Mouse (Mus musculus) thymus, postnatal 4 days (tissue): Measurements from ENCODE around the gene Mcm3ap.

ENCODE experiments used
- DNase-seq: peaks from one replicate; pipeline ENCODE4 v3.0.0; 2021

Gene Mcm3ap

GRCm38 (mm10) chr10:76496366-76496765 lies 27.6 kb downstream of the Mcm3ap start:
- no peak for DNase-seq

GRCm38 (mm10) chr10:76497522-76497921 lies 28.8 kb downstream of the Mcm3ap start:
- DNase-seq, result no peak

- no peak for DNase-seq
Observed at GRCm38 (mm10) chr10:76504271-76504943, 35.7 kb downstream of the Mcm3ap start.

GRCm38 (mm10) chr10:76505865-76506264 lies 37.1 kb downstream of the Mcm3ap start:
- no peak for DNase-seq

- peak; percentile 95 for DNase-seq
Observed at GRCm38 (mm10) chr10:76512965-76513583, 44.3 kb downstream of the Mcm3ap start.

GRCm38 (mm10) chr10:76530922-76531321 lies 62.2 kb downstream of the Mcm3ap start:
- no peak for DNase-seq

- DNase-seq, result peak; percentile 98
Observed at GRCm38 (mm10) chr10:76531375-76531774, 62.6 kb downstream of the Mcm3ap start, which contains the start of gene Lss. Gene Lss (plus strand): TSS chr10:76531588.

GRCm38 (mm10) chr10:76531828-76532227 lies 63.1 kb downstream of the Mcm3ap start:
- no peak for DNase-seq

GRCm38 (mm10) chr10:76535526-76535925 lies 66.8 kb downstream of the Mcm3ap start:
- DNase-seq, result no peak

- no peak for DNase-seq
Observed at GRCm38 (mm10) chr10:76537619-76538018, 68.9 kb downstream of the Mcm3ap start.

- DNase-seq, result no peak
Observed at GRCm38 (mm10) chr10:76541336-76542085, 72.8 kb downstream of the Mcm3ap start.

GRCm38 (mm10) chr10:76542636-76543375 lies 74.1 kb downstream of the Mcm3ap start:
- peak; percentile 48 for DNase-seq

GRCm38 (mm10) chr10:76546566-76546965 lies 77.8 kb downstream of the Mcm3ap start:
- DNase-seq, result no peak

GRCm38 (mm10) chr10:76548218-76548617 lies 79.5 kb downstream of the Mcm3ap start:
- no peak for DNase-seq

- peak; percentile 34 for DNase-seq
Observed at GRCm38 (mm10) chr10:76550458-76550857, 81.7 kb downstream of the Mcm3ap start.

- no peak for DNase-seq
Observed at GRCm38 (mm10) chr10:76551556-76551955, 82.8 kb downstream of the Mcm3ap start.

- no peak for DNase-seq
Observed at GRCm38 (mm10) chr10:76554061-76554460, 85.3 kb downstream of the Mcm3ap start.

GRCm38 (mm10) chr10:76561972-76562371 lies 93.2 kb downstream of the Mcm3ap start, which contains the start of gene Spatc1l:
Gene Spatc1l (plus strand): TSS chr10:76562272.
- no peak for DNase-seq
